Mouse (Mus musculus) mouse trophoblast stem cell (cell line): ENCODE measurements around the gene Rbm46.

ENCODE experiments used
- in situ Hi-C, 2 experiments: fragments of 300-500 bp; cut with MseI, MboI; formaldehyde crosslinking; loops; 2 replicates in 1 of 2; 3 replicates in 1 of 2; pipeline ENCODE4 v1.15.1; 2025

Gene Rbm46

DNA sequence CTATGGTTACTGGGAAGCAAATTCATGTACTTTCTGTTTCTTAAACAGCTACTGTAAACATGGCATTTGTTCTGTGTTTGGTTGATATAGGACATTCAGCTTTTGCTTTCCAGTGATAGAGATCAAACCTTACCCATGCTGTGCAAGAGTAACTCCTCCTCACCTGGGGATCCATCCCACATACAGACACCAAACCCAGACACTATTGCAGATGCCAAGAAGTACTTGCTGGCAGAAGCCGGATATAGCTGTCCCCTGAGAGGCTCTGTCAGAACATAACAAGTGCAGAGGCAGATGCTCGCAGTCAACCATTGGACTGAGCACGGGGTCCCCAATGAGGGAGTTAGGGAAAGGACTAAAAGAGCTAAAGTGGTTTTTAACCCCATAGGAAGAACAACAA lies 84.6 kb downstream of the Rbm46 start:
- in situ Hi-C loops, result no loop called here
